Mouse (Mus musculus): ENCODE measurements around the gene Arhgef6.
A peak's percentile ranks its signal among the peaks of the same experiment; 100 is the strongest.

Arhgef6 gene

GRCm38 (mm10) chrX:57200397-57200796 is 138.1 kb downstream of the Arhgef6 start:
- no peak for DNase-seq (ENCODE audit: low read depth in 1 of 2, low spot score in 2 of 2)

- DNase-seq (ENCODE audit: low read depth in 1 of 2, low spot score in 2 of 2) = no peak
Observed at GRCm38 (mm10) chrX:57198036-57198435, 140.5 kb downstream of the Arhgef6 start.

- DNase-seq (ENCODE audit: low read depth in 1 of 2, low spot score in 2 of 2) = peak in 1 of 2 experiments; percentile 0
Observed at GRCm38 (mm10) chrX:57196319-57196718, 142.2 kb downstream of the Arhgef6 start.

- no peak for DNase-seq (ENCODE audit: low read depth in 1 of 2, low spot score in 2 of 2)
Observed at GRCm38 (mm10) chrX:57189335-57189734, 149.2 kb downstream of the Arhgef6 start.

- DNase-seq (ENCODE audit: low read depth in 1 of 2, low spot score in 2 of 2) = no peak
Observed at GRCm38 (mm10) chrX:57187301-57187700, 151.2 kb downstream of the Arhgef6 start.

- no peak for DNase-seq (ENCODE audit: low read depth in 1 of 2, low spot score in 2 of 2)
Observed at GRCm38 (mm10) chrX:57183359-57183758, 155.2 kb downstream of the Arhgef6 start.

GRCm38 (mm10) chrX:57182470-57182869 is 156.1 kb downstream of the Arhgef6 start:
- DNase-seq (ENCODE audit: low read depth in 1 of 2, low spot score in 2 of 2) = no peak

All from monocyte, adult 2 months (primary cell).